In genomic region chr5:74316333-74316945, GRCm38 (mm10) we compare ENCODE assay signal across 15 mouse cellular contexts.
DNase-seq lines count a peak whose midpoint lies in the region; ATAC-seq and TF ChIP-seq lines count a peak whose summit lies in the region.
"Had no signal": no experiment of that assay in that cellular context is flagged by ENCODE, and none has a peak within 500 bp of the region (broad histone marks: within the 10 kb centered on the region; RNA-seq: fewer than 3 reads in every experiment).

No protein-coding gene starts in this region.

- TF ChIP-seq CTCF in liver, embryonic 14.5 days (IDR thresholded peaks at IDR 0.05; ENCODE audit: low read depth), result no peak
- TF ChIP-seq CTCF in intestine, postnatal 0 days (IDR thresholded peaks at IDR 0.05; ENCODE audit: low read depth), result no peak

- 72% methylated on average over 11 of the region's 11 CpGs for WGBS in kidney, embryonic 14.5 days
- 88% methylated on average over 11 of the region's 11 CpGs for WGBS in embryonic facial prominence, embryonic 12.5 days
- WGBS in limb, embryonic 10.5 days, result 76% methylated on average over 11 of the region's 11 CpGs
- 81% methylated on average over 11 of the region's 11 CpGs for WGBS in liver, embryonic 14.5 days (ENCODE audit: insufficient replicate concordance)
- 91% methylated on average over 11 of the region's 11 CpGs for WGBS in intestine, postnatal 0 days

- H3K9me3 ChIP-seq in kidney, embryonic 14.5 days (ENCODE audit: control insufficient read depth, low read length), result no peaks in the 10 kb centered on the region
- H3K9me3 ChIP-seq in embryonic facial prominence, embryonic 12.5 days, result no peaks in the 10 kb centered on the region
- no peaks in the 10 kb centered on the region for H3K9me3 ChIP-seq in limb, embryonic 10.5 days (replicated peaks)
- H3K9me3 ChIP-seq in liver, embryonic 14.5 days (ENCODE audit: control insufficient read depth, low read length), result no peaks in the 10 kb centered on the region
- no peaks in the 10 kb centered on the region for H3K9me3 ChIP-seq in intestine, postnatal 0 days (ENCODE audit: control insufficient read depth)
- H3K9me3 ChIP-seq: neural tube, embryonic 15.5 days had no signal

- no peaks in the 10 kb centered on the region for H3K27me3 ChIP-seq in kidney, embryonic 14.5 days (ENCODE audit: control insufficient read depth, insufficient read depth, low read length)
- H3K27me3 ChIP-seq in embryonic facial prominence, embryonic 12.5 days, result no peaks in the 10 kb centered on the region
- no peaks in the 10 kb centered on the region for H3K27me3 ChIP-seq in limb, embryonic 10.5 days (ENCODE audit: low read depth, poor library complexity, severe bottlenecking)
- no peaks in the 10 kb centered on the region for H3K27me3 ChIP-seq in liver, embryonic 14.5 days (ENCODE audit: control insufficient read depth, insufficient read depth, low read length)
- no peaks in the 10 kb centered on the region for H3K27me3 ChIP-seq in intestine, postnatal 0 days (replicated peaks; ENCODE audit: control insufficient read depth, insufficient read depth, low read length)

- peaks cover 10% of the 10 kb centered on the region for H3K4me1 ChIP-seq in kidney, embryonic 14.5 days (ENCODE audit: control insufficient read depth, insufficient read depth, low read length)
- peaks cover 11% of the 10 kb centered on the region; the same call in 1 of the 2 replicates for H3K4me1 ChIP-seq in embryonic facial prominence, embryonic 12.5 days
- peaks cover 54% of the 10 kb centered on the region for H3K4me1 ChIP-seq in limb, embryonic 10.5 days
- peaks cover 27 to 42% of the 10 kb centered on the region in 2 experiments for H3K4me1 ChIP-seq in liver, embryonic 14.5 days (replicated peaks; ENCODE audit: control insufficient read depth in 2 of 2, insufficient read depth in 2 of 2, low read length in 1 of 2)
- no peaks in the 10 kb centered on the region for H3K4me1 ChIP-seq in intestine, postnatal 0 days (replicated peaks; ENCODE audit: control insufficient read depth, insufficient read depth, low read length)

- no peak for TF ChIP-seq EP300 in liver, embryonic 14.5 days (IDR thresholded peaks at IDR 0.05; ENCODE audit: low read depth)

- H3K9ac ChIP-seq in kidney, embryonic 14.5 days (ENCODE audit: low read depth, low read length), result no peak overlapping the region
- no peak overlapping the region for H3K9ac ChIP-seq in embryonic facial prominence, embryonic 12.5 days
- H3K9ac ChIP-seq in liver, embryonic 14.5 days (replicated peaks), result no peak overlapping the region
- H3K9ac ChIP-seq in intestine, postnatal 0 days (ENCODE audit: low read depth, low read length), result no peak overlapping the region
- H3K9ac ChIP-seq: hindbrain, embryonic 14.5 days; lung, embryonic 14.5 days; neural tube, embryonic 15.5 days had no signal

- H3K4me3 ChIP-seq in kidney, embryonic 14.5 days (ENCODE audit: low read length), result no peak overlapping the region
- H3K4me3 ChIP-seq in embryonic facial prominence, embryonic 12.5 days, result no peak overlapping the region
- H3K4me3 ChIP-seq in limb, embryonic 10.5 days, result no peak overlapping the region
- H3K4me3 ChIP-seq in liver, embryonic 14.5 days (ENCODE audit: insufficient read depth in 1 of 2, low read depth in 2 of 2, low read length in 2 of 2), result no peak overlapping the region
- H3K4me3 ChIP-seq in intestine, postnatal 0 days (ENCODE audit: low read depth, low read length), result no peak overlapping the region
- H3K4me3 ChIP-seq: neural tube, embryonic 15.5 days had no signal

- ATAC-seq in kidney, embryonic 14.5 days (ENCODE audit: low FRiP score, low TSS enrichment), result no peak
- no peak for ATAC-seq in embryonic facial prominence, embryonic 12.5 days (ENCODE audit: insufficient number of reproducible peaks, insufficient read depth, low FRiP score, low TSS enrichment)
- no peak for ATAC-seq in liver, embryonic 14.5 days (ENCODE audit: insufficient read depth)
- no peak for ATAC-seq in intestine, postnatal 0 days
- ATAC-seq: midbrain, embryonic 16.5 days had no signal

- no peak overlapping the region for H3K4me2 ChIP-seq in kidney, embryonic 14.5 days (replicated peaks; ENCODE audit: low read depth, low read length)
- H3K4me2 ChIP-seq in embryonic facial prominence, embryonic 12.5 days (replicated peaks), result no peak overlapping the region
- H3K4me2 ChIP-seq in liver, embryonic 14.5 days (ENCODE audit: low read depth), result peak overlapping the region; percentile 45
- H3K4me2 ChIP-seq in intestine, postnatal 0 days (replicated peaks; ENCODE audit: low read depth), result no peak overlapping the region
- H3K4me2 ChIP-seq: hindbrain, embryonic 14.5 days; lung, embryonic 14.5 days; neural tube, embryonic 15.5 days had no signal

- DNase-seq in kidney, adult 8-10 months, result no peak
- no peak for DNase-seq in limb, embryonic 10.5 days (ENCODE audit: low spot score)
- no peak for DNase-seq in liver, embryonic 14.5 days (ENCODE audit: low read depth in 3 of 3, low spot score in 3 of 3)
- no peak for DNase-seq in cerebellum, postnatal 25 days
- DNase-seq: cerebellum, adult 8-10 months; lung, postnatal 4 days; right cerebral cortex, postnatal 14 days; thymus, postnatal 4 days had no signal

- H3K27ac ChIP-seq in kidney, embryonic 14.5 days (ENCODE audit: low read depth, low read length), result peak overlapping the region; percentile 43; the same call in 1 of the 2 replicates
- peak overlapping the region; percentile 20; the same call in 1 of the 2 replicates for H3K27ac ChIP-seq in embryonic facial prominence, embryonic 12.5 days
- H3K27ac ChIP-seq in limb, embryonic 10.5 days, result peak overlapping the region; percentile 68
- peak overlapping the region; percentile 4; the same call in 1 of the 2 replicates for H3K27ac ChIP-seq in liver, embryonic 14.5 days
- H3K27ac ChIP-seq in intestine, postnatal 0 days (ENCODE audit: low read depth, low read length), result no peak overlapping the region
- H3K27ac ChIP-seq: hindbrain, embryonic 14.5 days; neural tube, embryonic 15.5 days had no signal

- H3K36me3 ChIP-seq in kidney, embryonic 14.5 days (ENCODE audit: control insufficient read depth, insufficient read depth, low read length), result no peaks in the 10 kb centered on the region
- H3K36me3 ChIP-seq in embryonic facial prominence, embryonic 12.5 days, result no peaks in the 10 kb centered on the region
- H3K36me3 ChIP-seq in limb, embryonic 10.5 days, result no peaks in the 10 kb centered on the region
- H3K36me3 ChIP-seq in liver, embryonic 14.5 days (replicated peaks; ENCODE audit: control insufficient read depth, insufficient read depth, low read depth), result no peaks in the 10 kb centered on the region
- H3K36me3 ChIP-seq in intestine, postnatal 0 days (ENCODE audit: control insufficient read depth, insufficient read depth), result no peaks in the 10 kb centered on the region
- H3K36me3 ChIP-seq: neural tube, embryonic 15.5 days had no signal
